Mouse (Mus musculus) kidney, postnatal 0 days (tissue): ENCODE data around the gene Adgrv1. TPM values are rescaled to one million over a fixed set of nuclear protein-coding genes. Genes with fewer than 3 reads are reported as not detected.
"Not testable (repeated sequence)": the region's sequence is repeated elsewhere in the genome, so short reads cannot be mapped to it uniquely, and the experiment has no call there.

Experiments
- ATAC-seq: fragments of 200-750 bp; cut with Nextera tagmentation; replicated peaks from 2 replicates; pipeline ENCODE4 v1.8.0; 2017; ENCODE audit warnings: low read depth, moderate number of reproducible peaks, moderate TSS enrichment, moderate library complexity; ENCODE audit not compliant: low FRiP score
- DNase-seq: peaks from one replicate; pipeline ENCODE4 v3.0.0-alpha.2; 2016; ENCODE audit warnings: low spot score
- H3K27ac ChIP-seq: fragments of 300-500 bp; sonication (generic); 2 replicates; pipeline ENCODE4 v1.5.1; 2014; ENCODE audit warnings: mild to moderate bottlenecking
- H3K27me3 ChIP-seq: fragments of 300-500 bp; sonication (generic); 2 replicates; pipeline ENCODE4 v1.6.1; 2014; ENCODE audit warnings: low read length, mixed read lengths; ENCODE audit not compliant: insufficient read depth
- H3K36me3 ChIP-seq: fragments of 300-500 bp; sonication (generic); 2 replicates; pipeline ENCODE4 v1.6.1; 2014; ENCODE audit warnings: low read length, mixed read lengths; ENCODE audit not compliant: insufficient read depth
- H3K4me1 ChIP-seq: fragments of 300-500 bp; sonication (generic); replicated peaks from 2 replicates; pipeline ENCODE4 v1.6.1; 2014; ENCODE audit warnings: antibody characterized with exemption, low read length, mixed read lengths; ENCODE audit not compliant: insufficient read depth
- H3K4me2 ChIP-seq: fragments of 300-500 bp; sonication (generic); 2 replicates; pipeline ENCODE4 v1.6.1; 2014; ENCODE audit warnings: mild to moderate bottlenecking, low read length, moderate library complexity, mixed read lengths
- H3K4me3 ChIP-seq: fragments of 300-500 bp; sonication (generic); replicated peaks from 2 replicates; pipeline ENCODE4 v1.5.1; 2014; ENCODE audit warnings: low read depth, low read length
- H3K9ac ChIP-seq: fragments of 300-500 bp; sonication (generic); 2 replicates; pipeline ENCODE4 v1.6.1; 2014; ENCODE audit warnings: low read depth, low read length
- H3K9me3 ChIP-seq: fragments of 300-500 bp; sonication (generic); replicated peaks from 2 replicates; pipeline ENCODE4 v1.6.1; 2016; ENCODE audit warnings: low read length, inconsistent platforms, mixed read lengths
- CTCF ChIP-seq: IDR thresholded peaks from 2 replicates; pipeline ENCODE4 v1.5.1; 2016; ENCODE audit warnings: antibody characterized with exemption, low read depth, mild to moderate bottlenecking, moderate library complexity
- WGBS: fragments of 180-500 bp; shearing (Covaris S2); extraction: QIAGEN DNeasy Blood & Tissue Kit; methylation state at CpG from one replicate; pipeline ENCODE4 v1.1.7; 2014; 5-methylcytosine and 5-hydroxymethylcytosine counted together
- polyA plus RNA-seq: library from polyadenylated mRNA; unstranded; fragments of >200 nt; fragmentation: Nextera tagmentation; extraction: Ambion mirVana; gene quantifications from 2 replicates; pipeline ENCODE4 v1.2.1, GENCODE M21; 2015

Gene Adgrv1
- polyA plus RNA-seq, 1 experiment from 2014 or later, result 2.7 TPM

- peak within 1 kb of the TSS; percentile 85 for H3K4me2 ChIP-seq
- peak within 1 kb of the TSS; percentile 79 for H3K9ac ChIP-seq
- DNase-seq (peak; percentile 95), ATAC-seq (peak; percentile 99)
- H3K36me3 ChIP-seq, result no peaks in the 10 kb centered on the region
- no peaks in the 10 kb centered on the region for H3K9me3 ChIP-seq
- H3K27ac ChIP-seq, result peak within 1 kb of the TSS; percentile 89
- under 1% methylated on average over 67 of the region's 73 CpGs for WGBS
- no peaks in the 10 kb centered on the region for H3K27me3 ChIP-seq
- peak within 1 kb of the TSS; percentile 92 for H3K4me3 ChIP-seq
- H3K4me1 ChIP-seq, result peaks cover 11% of the 10 kb centered on the region
- no peak for TF ChIP-seq CTCF
These were observed 24.5 kb upstream of the Adgrv1 start, which contains the start of gene Lysmd3 for GRCm38 (mm10) chr13:81657351-81658052. TSS of gene Lysmd3 (plus strand) at chr13:81657663.

DNA sequence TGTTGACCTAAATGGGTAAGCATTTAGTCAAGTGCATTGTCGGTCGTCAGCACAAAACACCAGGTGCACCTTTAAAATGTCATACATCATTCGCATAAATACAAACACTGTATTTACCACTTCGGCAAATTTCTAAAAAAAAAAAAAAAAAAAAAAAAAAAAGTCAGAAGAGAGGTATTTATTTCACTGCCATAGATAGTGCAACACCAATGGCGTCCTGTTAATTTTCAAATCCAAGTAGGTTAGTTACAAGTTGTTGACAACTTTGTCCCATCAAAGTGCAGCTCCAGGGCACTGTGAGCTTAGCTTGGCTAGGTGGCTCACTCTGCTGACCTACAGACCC, 24.0 kb upstream of the Adgrv1 start:
- DNase-seq (no peak), ATAC-seq (no peak)
- peak overlapping the region; percentile 89 for H3K27ac ChIP-seq
- 20% methylated on average over 5 of the region's 5 CpGs for WGBS
- no peaks in the 10 kb centered on the region for H3K9me3 ChIP-seq
- H3K4me2 ChIP-seq, result peak overlapping the region; percentile 85
- no peaks in the 10 kb centered on the region for H3K27me3 ChIP-seq
- no peaks in the 10 kb centered on the region for H3K36me3 ChIP-seq
- H3K4me1 ChIP-seq, result peaks cover 11% of the 10 kb centered on the region
- H3K4me3 ChIP-seq, result peak overlapping the region; percentile 92
- no peak for TF ChIP-seq CTCF
- H3K9ac ChIP-seq, result peak overlapping the region; percentile 53

DNA sequence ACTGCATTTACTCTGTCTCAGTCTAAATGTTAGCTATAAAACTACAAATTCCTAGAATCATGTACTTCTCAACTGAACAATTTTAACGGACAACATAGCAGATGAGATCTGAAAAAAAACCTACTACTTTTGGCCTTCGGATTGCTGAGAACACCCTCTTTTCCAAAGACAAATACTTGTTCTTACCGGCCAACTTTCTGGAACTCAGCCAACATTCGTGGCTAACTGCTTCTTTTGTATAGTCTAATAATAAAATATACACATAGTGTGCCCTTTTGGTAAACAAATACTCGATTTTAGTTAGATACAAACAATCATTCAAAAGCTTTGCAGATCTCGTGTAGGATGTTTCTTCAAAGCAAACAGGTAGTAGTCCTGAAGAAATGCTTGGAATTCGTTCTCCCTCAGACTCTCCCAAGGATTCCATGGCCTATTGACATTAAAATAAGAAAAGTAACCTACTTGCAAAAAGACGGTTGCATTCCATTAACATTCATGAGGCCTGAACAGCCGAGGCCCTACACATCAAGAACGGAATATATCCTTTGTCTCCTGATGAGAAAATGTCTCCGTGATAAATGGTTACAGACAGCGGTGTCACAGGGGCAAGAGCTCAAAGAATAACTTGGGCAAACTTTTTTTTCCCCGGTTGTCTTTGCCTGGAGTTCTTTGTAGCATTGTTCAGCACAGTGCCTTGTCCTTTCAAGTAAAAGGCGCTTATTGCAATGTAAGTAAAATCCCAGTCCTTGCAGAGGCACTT, 23.3 kb upstream of the Adgrv1 start:
- Histone ChIP-seq H3K36me3 (no peaks in the 10 kb centered on the region), H3K9ac (no peak overlapping the region), H3K4me1 (peaks cover 11% of the 10 kb centered on the region), H3K27ac (peak overlapping the region; percentile 89), H3K4me3 (no peak overlapping the region), H3K9me3 (no peaks in the 10 kb centered on the region), H3K27me3 (no peaks in the 10 kb centered on the region), H3K4me2 (peak overlapping the region; percentile 85)
- DNase-seq (peak; percentile 8), ATAC-seq (no peak)
- no peak for TF ChIP-seq CTCF
- 30% methylated on average over 14 of the region's 14 CpGs for WGBS

DNA sequence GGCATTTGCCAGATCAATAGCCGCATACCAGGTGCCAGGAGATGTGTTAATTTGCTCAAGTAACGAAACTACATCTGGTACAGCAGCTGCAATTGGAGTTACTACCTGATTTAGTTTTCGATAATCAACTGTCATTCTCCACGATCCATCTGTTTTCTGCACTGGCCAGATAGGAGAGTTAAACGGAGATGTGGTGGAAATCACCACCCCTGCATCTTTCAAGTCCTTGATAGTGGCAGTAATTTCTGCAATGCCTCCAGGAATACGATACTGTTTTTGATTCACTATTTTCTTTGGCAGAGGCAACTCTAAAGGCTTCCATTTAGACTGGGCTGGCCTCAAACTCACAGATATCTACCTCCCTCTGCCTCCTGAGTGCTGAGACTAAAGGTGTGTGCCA, 17.4 kb upstream of the Adgrv1 start:
- 70% methylated on average over 5 of the region's 6 CpGs for WGBS
- H3K4me2 ChIP-seq, ATAC-seq, DNase-seq, H3K27ac ChIP-seq, H3K9ac ChIP-seq, H3K4me1 ChIP-seq, H3K4me3 ChIP-seq, H3K36me3 ChIP-seq, H3K9me3 ChIP-seq, H3K27me3 ChIP-seq: not testable (repeated sequence)

- TF ChIP-seq CTCF, result no peak
- DNase-seq (no peak), ATAC-seq (no peak)
- no peaks in the 10 kb centered on the region for H3K9me3 ChIP-seq
- no peaks in the 10 kb centered on the region for H3K27me3 ChIP-seq
- no peak overlapping the region for H3K4me3 ChIP-seq
- no peak overlapping the region for H3K27ac ChIP-seq
- H3K4me2 ChIP-seq, result no peak overlapping the region
- H3K9ac ChIP-seq, result no peak overlapping the region
- 81% methylated on average over 6 of the region's 6 CpGs for WGBS
- H3K4me1 ChIP-seq, result no peaks in the 10 kb centered on the region
- H3K36me3 ChIP-seq, result no peaks in the 10 kb centered on the region
These were observed 13.4 kb upstream of the Adgrv1 start for GRCm38 (mm10) chr13:81646348-81646747.

DNA sequence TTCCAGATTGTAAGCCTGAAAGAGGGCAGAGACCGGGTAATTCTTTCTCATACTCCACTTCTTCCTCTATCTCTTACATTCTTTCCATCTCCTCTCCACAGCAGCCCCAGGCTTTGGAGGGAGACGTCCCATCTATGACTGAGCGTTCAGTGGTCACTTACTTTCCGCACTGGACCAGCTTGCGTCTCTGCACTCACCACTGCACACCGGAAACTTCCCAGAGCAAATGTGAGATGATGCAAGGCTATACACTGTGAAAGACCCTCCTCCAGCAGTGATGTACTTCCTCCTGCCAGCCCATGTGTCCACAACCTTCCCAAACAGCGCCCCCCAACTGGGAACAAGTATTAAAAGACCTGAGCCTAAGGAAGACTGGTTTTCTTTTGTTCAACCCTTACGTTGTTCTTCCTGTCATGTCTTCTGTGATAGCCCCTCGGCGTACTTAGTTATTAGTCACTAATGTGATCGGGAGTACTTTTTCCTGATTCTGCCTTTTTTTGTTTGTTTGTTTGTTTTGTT, 11.2 kb upstream of the Adgrv1 start:
- no peaks in the 10 kb centered on the region for H3K9me3 ChIP-seq
- H3K36me3 ChIP-seq, result no peaks in the 10 kb centered on the region
- DNase-seq (no peak), ATAC-seq (no peak)
- H3K9ac ChIP-seq, result no peak overlapping the region
- no peak for TF ChIP-seq CTCF
- H3K4me3 ChIP-seq, result no peak overlapping the region
- no peaks in the 10 kb centered on the region for H3K4me1 ChIP-seq
- H3K27me3 ChIP-seq, result no peaks in the 10 kb centered on the region
- no peak overlapping the region for H3K4me2 ChIP-seq
- 85% methylated on average over 11 of the region's 11 CpGs for WGBS
- no peak overlapping the region for H3K27ac ChIP-seq
